11 mouse cellular contexts compared by ENCODE assay signal in genomic region chr10:128039167-128039566, GRCm38 (mm10). TPM values are rescaled to one million over a fixed set of nuclear protein-coding genes. Genes with fewer than 3 reads are reported as not detected.
DNase-seq lines count a peak whose midpoint lies in the region; ATAC-seq and TF ChIP-seq lines count a peak whose summit lies in the region.
"Had no signal": no experiment of that assay in that cellular context is flagged by ENCODE, and none has a peak within 500 bp of the region (broad histone marks: within the 10 kb centered on the region; RNA-seq: fewer than 3 reads in every experiment).

No protein-coding gene starts in this region.

- H3K9ac ChIP-seq in midbrain, embryonic 16.5 days (ENCODE audit: low read depth, low read length), result no peak overlapping the region
- peak overlapping the region; percentile 36; the same call in 1 of the 2 replicates for H3K9ac ChIP-seq in intestine, embryonic 16.5 days (ENCODE audit: low read depth, low read length)

- peaks cover 50% of the 10 kb centered on the region for H3K4me1 ChIP-seq in midbrain, embryonic 10.5 days
- peaks cover 25% of the 10 kb centered on the region for H3K4me1 ChIP-seq in midbrain, embryonic 16.5 days (ENCODE audit: control insufficient read depth, insufficient read depth, low read length)
- H3K4me1 ChIP-seq in intestine, embryonic 16.5 days (ENCODE audit: control insufficient read depth, insufficient read depth, low read length), result peaks cover 37% of the 10 kb centered on the region

- DNase-seq in gastrocnemius, adult 2 months, result peak; percentile 41
- DNase-seq in gastrocnemius, postnatal 10 days, result no peak
- DNase-seq in midbrain, embryonic 10.5 days (ENCODE audit: low spot score), result no peak
- peak; percentile 61 for DNase-seq in thymus, postnatal 14 days
- no peak for DNase-seq in cerebellum, adult 11-12 months
- no peak for DNase-seq in adrenal gland, postnatal 10 days

- no peaks in the 10 kb centered on the region for H3K9me3 ChIP-seq in midbrain, embryonic 10.5 days (replicated peaks)
- no peaks in the 10 kb centered on the region for H3K9me3 ChIP-seq in midbrain, embryonic 16.5 days (replicated peaks; ENCODE audit: control insufficient read depth, low read length, poor library complexity, severe bottlenecking)
- H3K9me3 ChIP-seq in intestine, embryonic 16.5 days (ENCODE audit: control insufficient read depth, low read length), result no peaks in the 10 kb centered on the region

- peaks cover 70% of the 10 kb centered on the region for H3K36me3 ChIP-seq in midbrain, embryonic 10.5 days
- H3K36me3 ChIP-seq in midbrain, embryonic 16.5 days (ENCODE audit: control insufficient read depth, insufficient read depth, low read length), result peaks cover 9% of the 10 kb centered on the region; the same call in 1 of the 2 replicates
- peaks cover 22% of the 10 kb centered on the region for H3K36me3 ChIP-seq in intestine, embryonic 16.5 days (ENCODE audit: control insufficient read depth, insufficient read depth, low read length)

- peak overlapping the region; percentile 85 for H3K4me3 ChIP-seq in gastrocnemius, adult 2 months
- 0 out of 2 replicates have a peak overlapping the region, but pooled peaks have one; percentile 8 for H3K4me3 ChIP-seq in midbrain, embryonic 10.5 days
- H3K4me3 ChIP-seq in midbrain, embryonic 16.5 days (ENCODE audit: low read depth, low read length), result no peak overlapping the region
- H3K4me3 ChIP-seq in intestine, embryonic 16.5 days (ENCODE audit: low read length), result no peak overlapping the region

- intact Hi-C loops in gastrocnemius, adult 2 months (cut with DNase I), result loop anchor here (5.0 to 10.0 kb wide), 2 partner anchors 43 to 886 kb away; partner anchors contain the start of genes Atp5b, Bloc1s1 and Rdh5

- H3K27me3 ChIP-seq in midbrain, embryonic 10.5 days (ENCODE audit: low read depth, poor library complexity, severe bottlenecking), result no peaks in the 10 kb centered on the region
- no peaks in the 10 kb centered on the region for H3K27me3 ChIP-seq in midbrain, embryonic 16.5 days (ENCODE audit: control insufficient read depth, insufficient read depth, low read depth, low read length)
- no peaks in the 10 kb centered on the region for H3K27me3 ChIP-seq in intestine, embryonic 16.5 days (replicated peaks; ENCODE audit: control insufficient read depth, insufficient read depth, low read length)

- ATAC-seq in midbrain, embryonic 16.5 days, result no peak
- ATAC-seq in intestine, embryonic 16.5 days, result peak; percentile 10; the same call in 1 of the 2 replicates
- ATAC-seq: lung, postnatal 0 days had no signal

- no peak overlapping the region for H3K4me2 ChIP-seq in midbrain, embryonic 16.5 days (ENCODE audit: low read length)
- H3K4me2 ChIP-seq in intestine, embryonic 16.5 days (ENCODE audit: low read depth, low read length), result peak overlapping the region; percentile 40; the same call in 1 of the 2 replicates

- peak overlapping the region; percentile 99 for H3K27ac ChIP-seq in gastrocnemius, adult 2 months
- H3K27ac ChIP-seq in midbrain, embryonic 10.5 days (replicated peaks), result no peak overlapping the region
- H3K27ac ChIP-seq in midbrain, embryonic 16.5 days (ENCODE audit: low read length), result no peak overlapping the region
- H3K27ac ChIP-seq in intestine, embryonic 16.5 days (ENCODE audit: low read length), result no peak overlapping the region

- no peak for TF ChIP-seq CTCF in gastrocnemius, adult 2 months (IDR thresholded peaks at IDR 0.05)

- 84% methylated on average over 5 of the region's 5 CpGs for WGBS in midbrain, embryonic 10.5 days
- WGBS in midbrain, embryonic 16.5 days, result 81% methylated on average over 5 of the region's 5 CpGs
- WGBS in intestine, embryonic 16.5 days, result 49% methylated on average over 5 of the region's 5 CpGs

RNA-seq across cellular contexts. Expression of gene Naca, which starts 3.8 kb away (rescaled TPM):
- 100 to 1,000 TPM; 385 to 418 TPM for total RNA-seq in gastrocnemius, adult 2 months (2021)
- 100 to 1,000 TPM; 517 to 566 TPM for total RNA-seq in gastrocnemius, postnatal 10 days (2021)
- 814 and 925 TPM in 2 replicates for polyA plus RNA-seq in midbrain, embryonic 10.5 days (2016; fragmentation: Nextera tagmentation; extraction: Ambion mirVana)
- polyA plus RNA-seq in midbrain, embryonic 16.5 days (2015; fragmentation: Nextera tagmentation; extraction: Ambion mirVana), result 487 and 537 TPM in 2 replicates
- 686 and 732 TPM in 2 replicates for polyA plus RNA-seq in intestine, embryonic 16.5 days (2015; fragmentation: Nextera tagmentation; extraction: Ambion mirVana)
- total RNA-seq in adrenal gland, postnatal 10 days (2021), result 100 to 1,000 TPM; 694 to 716 TPM

RNA-seq across cellular contexts. Expression of gene Ptges3, which starts 19.6 kb away (rescaled TPM):
- total RNA-seq in gastrocnemius, adult 2 months (2021), result 10 to 100 TPM; 75.4 to 81.3 TPM
- 10 to 100 TPM; 76.1 to 84.5 TPM for total RNA-seq in gastrocnemius, postnatal 10 days (2021)
- 669 and 729 TPM in 2 replicates for polyA plus RNA-seq in midbrain, embryonic 10.5 days (2016; fragmentation: Nextera tagmentation; extraction: Ambion mirVana)
- 387 and 407 TPM in 2 replicates for polyA plus RNA-seq in midbrain, embryonic 16.5 days (2015; fragmentation: Nextera tagmentation; extraction: Ambion mirVana)
- 371 and 401 TPM in 2 replicates for polyA plus RNA-seq in intestine, embryonic 16.5 days (2015; fragmentation: Nextera tagmentation; extraction: Ambion mirVana)
- total RNA-seq in adrenal gland, postnatal 10 days (2021), result 100 to 1,000 TPM; 138 to 142 TPM

RNA-seq across cellular contexts. Expression of gene Prim1, which starts 24.2 kb away (rescaled TPM):
- under 1 TPM; 0.61 to 0.95 TPM for total RNA-seq in gastrocnemius, adult 2 months (2021)
- total RNA-seq in gastrocnemius, postnatal 10 days (2021), result 1 to 10 TPM; 5.0 to 6.5 TPM
- polyA plus RNA-seq in midbrain, embryonic 10.5 days (2016; fragmentation: Nextera tagmentation; extraction: Ambion mirVana), result 105 and 114 TPM in 2 replicates
- polyA plus RNA-seq in midbrain, embryonic 16.5 days (2015; fragmentation: Nextera tagmentation; extraction: Ambion mirVana), result 37.4 and 40.1 TPM in 2 replicates
- 56.3 and 66.1 TPM in 2 replicates for polyA plus RNA-seq in intestine, embryonic 16.5 days (2015; fragmentation: Nextera tagmentation; extraction: Ambion mirVana)
- 10 to 100 TPM; 11.2 to 16.4 TPM for total RNA-seq in adrenal gland, postnatal 10 days (2021)

RNA-seq across cellular contexts. Expression of gene Hsd17b6, which starts 31.8 kb away (rescaled TPM):
- total RNA-seq in gastrocnemius, adult 2 months (2021), result not detected
- total RNA-seq in gastrocnemius, postnatal 10 days (2021), result not detected
- polyA plus RNA-seq in midbrain, embryonic 10.5 days (2016; fragmentation: Nextera tagmentation; extraction: Ambion mirVana), result not detected in 2 replicates
- not detected in 2 replicates for polyA plus RNA-seq in midbrain, embryonic 16.5 days (2015; fragmentation: Nextera tagmentation; extraction: Ambion mirVana)
- 0.22 and 0.76 TPM in 2 replicates for polyA plus RNA-seq in intestine, embryonic 16.5 days (2015; fragmentation: Nextera tagmentation; extraction: Ambion mirVana)
- 10 to 100 TPM in 1 of 2 experiments, 1 to 10 TPM in 1; 9.5 to 23.7 TPM for total RNA-seq in adrenal gland, postnatal 10 days (2021)
- polyA plus RNA-seq: intestine, embryonic 14.5 days; lung, postnatal 0 days; testis, adult 2 months had no signal

RNA-seq across cellular contexts. Expression of gene Atp5b, which starts 43.9 kb away (rescaled TPM):
- total RNA-seq in gastrocnemius, adult 2 months (2021), result 1,000 to 10,000 TPM; 3,225 to 4,497 TPM
- total RNA-seq in gastrocnemius, postnatal 10 days (2021), result 1,000 to 10,000 TPM; 3,585 to 4,036 TPM
- 2,205 and 2,316 TPM in 2 replicates for polyA plus RNA-seq in midbrain, embryonic 10.5 days (2016; fragmentation: Nextera tagmentation; extraction: Ambion mirVana)
- 2,034 and 2,090 TPM in 2 replicates for polyA plus RNA-seq in midbrain, embryonic 16.5 days (2015; fragmentation: Nextera tagmentation; extraction: Ambion mirVana)
- polyA plus RNA-seq in intestine, embryonic 16.5 days (2015; fragmentation: Nextera tagmentation; extraction: Ambion mirVana), result 3,551 and 3,599 TPM in 2 replicates
- total RNA-seq in adrenal gland, postnatal 10 days (2021), result 1,000 to 10,000 TPM; 4,995 to 5,524 TPM

Comparison
In these comparisons a context has a peak if more than half of its experiments do, and no peak if none do; other contexts are left out.
1. DNase-seq: peak in gastrocnemius, adult 2 months (single experiment) and thymus, postnatal 14 days (single experiment); none in gastrocnemius, postnatal 10 days (single experiment), midbrain, embryonic 10.5 days (single experiment), cerebellum, adult 11-12 months (single experiment) and adrenal gland, postnatal 10 days (single experiment).
2. H3K4me3 ChIP-seq: peak in gastrocnemius, adult 2 months (single experiment) and midbrain, embryonic 10.5 days (single experiment); none in midbrain, embryonic 16.5 days (single experiment) and intestine, embryonic 16.5 days (single experiment).